Mouse (Mus musculus): Measurements from ENCODE around the gene Stx18.
A peak's percentile ranks its signal among the peaks of the same experiment; 100 is the strongest.

The Stx18 gene

DNA sequence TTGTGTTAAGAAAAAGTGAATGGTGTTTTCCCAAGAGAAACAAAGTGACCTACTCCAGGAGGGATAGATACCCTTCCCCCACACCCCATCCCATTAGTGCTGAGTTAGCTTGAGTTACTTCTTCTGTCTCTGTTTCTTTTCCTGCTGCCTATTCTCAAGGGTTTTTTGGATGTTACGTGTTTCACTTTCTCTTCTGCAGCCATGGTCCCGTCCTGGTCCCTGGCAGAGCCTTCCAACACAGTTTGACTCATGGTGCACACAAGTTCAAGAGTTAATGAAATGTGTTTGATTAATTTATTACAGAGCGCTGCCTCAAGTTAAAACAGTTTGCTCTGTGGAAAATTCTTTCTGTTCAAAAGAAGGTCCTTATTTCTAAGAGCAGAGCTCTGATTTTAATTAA is 44.0 kb downstream of the Stx18 start:
- no peak for DNase-seq

DNA sequence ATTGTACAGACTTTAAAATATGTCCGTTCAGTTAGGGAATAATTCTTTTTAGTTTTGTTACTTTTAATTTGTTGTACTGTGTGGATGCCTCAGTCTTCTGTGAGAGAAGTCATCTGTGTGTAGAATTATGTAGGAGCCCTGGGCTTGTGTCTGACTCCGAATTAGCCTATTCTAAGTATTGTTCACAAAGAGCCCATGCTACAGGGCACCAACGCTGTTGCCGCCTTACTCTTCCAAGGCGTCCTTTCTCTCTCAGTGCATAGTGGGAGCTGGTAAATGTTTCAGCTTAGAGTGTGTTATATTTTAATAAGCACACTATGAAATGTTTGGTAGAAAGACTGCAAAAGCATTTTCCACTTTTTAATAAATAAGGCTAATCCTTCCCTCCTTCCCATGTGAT is 44.8 kb downstream of the Stx18 start:
- DNase-seq: no peak

DNA sequence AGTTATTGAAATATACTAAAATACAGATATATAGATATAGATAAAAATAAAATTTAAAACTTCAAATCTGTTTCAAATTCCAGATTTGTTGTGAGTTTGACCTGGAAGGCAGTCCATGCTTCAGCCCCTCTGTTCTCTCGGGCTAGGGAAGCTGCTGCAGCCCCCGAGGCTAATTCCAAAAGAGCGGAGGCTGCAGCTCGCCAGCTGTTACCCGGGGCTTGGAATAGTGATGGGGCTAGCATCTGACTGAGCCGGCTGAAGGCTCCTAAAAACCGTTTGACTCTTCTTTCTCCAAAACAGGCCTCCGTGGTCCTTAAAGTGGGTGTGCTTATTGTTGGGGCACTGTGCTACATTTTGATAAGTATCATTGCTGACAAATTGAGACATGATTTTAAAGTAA is 46.1 kb downstream of the Stx18 start:
- no peak for DNase-seq

DNA sequence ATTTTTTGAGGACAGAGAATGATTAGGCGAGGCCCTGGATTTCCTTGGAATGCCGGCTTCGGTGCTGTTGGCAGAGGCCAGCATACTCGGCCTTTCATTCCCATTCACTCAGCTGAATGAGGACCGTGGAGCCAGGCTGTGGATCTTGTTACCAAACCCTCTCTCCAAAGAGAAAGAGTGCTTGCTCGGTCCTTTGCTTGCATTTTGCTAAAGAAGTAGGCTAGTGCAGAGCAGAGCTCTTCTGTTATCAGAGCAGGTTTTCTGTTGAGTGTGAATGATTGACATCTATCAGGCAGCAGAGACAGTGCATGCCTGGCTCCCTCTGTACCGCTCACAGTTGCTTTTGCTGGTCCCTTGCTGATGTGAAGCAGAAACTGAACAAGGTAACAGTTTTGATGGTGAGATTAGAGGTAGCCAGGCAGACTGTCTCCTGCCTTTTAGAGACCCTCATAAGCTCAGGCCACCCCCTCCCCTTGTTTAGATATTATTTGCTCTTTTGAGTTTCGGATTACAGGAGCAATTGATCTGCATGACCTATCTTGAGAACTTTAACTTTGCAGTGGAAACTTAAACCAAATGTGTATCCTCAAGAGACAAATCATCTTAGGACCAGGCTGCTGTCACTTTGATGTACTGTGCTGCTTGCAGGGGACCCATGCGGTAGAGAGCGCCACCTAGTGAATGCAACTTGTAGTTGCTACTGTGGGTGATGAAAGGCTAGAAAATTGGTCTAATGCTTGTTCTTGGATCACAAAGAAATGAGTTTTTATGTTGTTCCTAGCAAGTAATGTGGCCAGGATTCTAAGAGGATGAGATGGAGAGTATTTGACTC is 47.2 kb downstream of the Stx18 start:
- peak; percentile 45 to 51 for DNase-seq

DNA sequence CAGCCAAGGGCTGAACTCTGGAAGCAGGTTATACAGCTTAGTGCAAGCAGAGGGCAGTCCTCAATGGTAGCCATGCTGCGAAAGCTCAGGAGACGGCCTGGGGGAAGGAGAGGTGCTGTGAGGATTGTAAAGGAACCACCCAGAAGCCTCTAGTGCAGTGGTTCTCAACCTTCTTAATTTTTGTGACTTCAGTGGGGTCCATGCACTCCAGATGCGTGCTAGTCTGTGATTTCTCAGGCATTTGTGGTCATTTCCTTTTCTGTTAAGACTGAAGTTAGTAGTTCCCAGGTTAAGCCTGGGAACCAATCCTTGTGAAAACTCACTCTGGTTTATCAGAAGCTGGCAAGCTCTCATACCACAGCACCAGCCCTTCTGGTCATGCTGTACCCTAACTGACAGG is 51.6 kb downstream of the Stx18 start:
- no peak for DNase-seq

DNA sequence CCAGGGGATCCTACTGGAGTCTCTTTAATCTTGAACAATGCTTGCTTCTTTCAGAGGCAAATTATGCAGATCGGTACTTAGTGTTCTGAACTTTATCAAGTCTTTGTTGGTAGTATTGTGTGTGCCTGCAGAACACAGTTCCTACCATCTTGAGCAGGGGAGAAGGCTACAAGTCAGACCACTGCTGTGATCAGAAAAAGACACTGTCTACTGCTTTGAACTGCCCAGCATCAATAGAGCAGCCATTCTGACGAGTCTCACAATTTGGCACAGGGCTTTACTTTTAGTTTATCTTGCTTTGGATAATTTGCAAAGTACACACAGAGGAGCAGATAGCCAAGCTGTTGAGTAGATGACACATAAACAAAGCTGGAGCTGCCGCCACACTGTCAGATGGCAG is 52.0 kb downstream of the Stx18 start:
- DNase-seq: no peak

DNA sequence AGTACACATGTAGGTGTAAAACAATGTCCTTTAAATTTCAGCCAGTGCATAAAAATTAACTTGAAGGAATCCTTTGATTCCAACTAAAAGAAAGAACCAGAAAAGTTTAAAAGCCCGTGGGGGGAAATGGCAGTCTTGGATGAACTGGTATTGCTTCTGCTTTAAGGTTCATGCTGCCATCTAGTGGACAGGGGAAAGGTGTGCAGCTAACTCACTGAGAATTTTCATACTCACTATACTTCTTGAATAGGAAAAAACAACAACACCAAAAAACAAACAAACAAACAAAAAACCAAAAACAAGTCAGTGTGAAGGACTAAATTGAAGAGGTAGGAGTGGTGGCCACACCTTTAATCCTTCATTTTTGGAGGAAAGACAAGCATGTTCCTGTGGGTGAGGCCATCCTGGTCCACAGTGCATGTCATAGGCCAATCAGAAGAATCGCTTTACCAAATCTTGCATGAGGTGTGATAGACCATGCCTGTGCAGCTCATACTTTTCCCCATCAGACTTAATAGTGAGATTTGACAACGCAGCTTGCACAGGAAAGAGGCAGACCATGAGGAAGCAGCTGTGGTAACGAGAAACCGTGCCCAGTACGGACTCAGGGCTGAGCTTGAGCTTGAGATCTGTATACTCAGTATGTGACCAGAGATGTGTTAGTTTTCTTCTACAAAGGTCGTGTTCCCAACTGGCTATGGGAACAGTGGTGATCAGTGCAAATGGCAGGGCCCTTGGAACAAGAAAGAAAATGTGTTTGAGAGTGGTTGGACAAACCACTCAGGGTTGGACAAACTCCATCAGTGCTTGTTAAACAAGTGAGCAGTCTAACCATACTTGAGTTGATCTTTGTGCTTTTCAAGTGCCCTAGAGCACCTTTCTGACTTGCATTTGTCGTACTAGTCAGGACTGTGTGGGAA is 52.8 kb downstream of the Stx18 start:
- DNase-seq: peak in 1 of 2 experiments; percentile 29

DNA sequence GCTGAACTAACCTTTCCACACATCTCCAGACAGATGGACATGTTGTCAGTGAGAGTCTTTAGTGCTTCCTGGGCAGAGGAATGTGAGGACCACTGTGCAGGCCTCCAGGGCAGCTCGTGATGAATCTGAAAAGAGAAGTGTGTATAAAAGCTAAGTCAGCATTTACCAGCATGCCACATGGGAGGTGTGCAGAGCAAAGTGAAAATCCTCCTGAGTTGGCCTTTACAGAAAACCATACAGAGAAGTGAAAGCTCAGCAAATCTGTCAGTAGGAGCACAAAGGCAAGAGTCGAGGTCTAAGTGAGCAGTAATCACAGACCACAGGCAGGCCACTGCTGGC is 53.4 kb downstream of the Stx18 start:
- no peak for DNase-seq

DNA sequence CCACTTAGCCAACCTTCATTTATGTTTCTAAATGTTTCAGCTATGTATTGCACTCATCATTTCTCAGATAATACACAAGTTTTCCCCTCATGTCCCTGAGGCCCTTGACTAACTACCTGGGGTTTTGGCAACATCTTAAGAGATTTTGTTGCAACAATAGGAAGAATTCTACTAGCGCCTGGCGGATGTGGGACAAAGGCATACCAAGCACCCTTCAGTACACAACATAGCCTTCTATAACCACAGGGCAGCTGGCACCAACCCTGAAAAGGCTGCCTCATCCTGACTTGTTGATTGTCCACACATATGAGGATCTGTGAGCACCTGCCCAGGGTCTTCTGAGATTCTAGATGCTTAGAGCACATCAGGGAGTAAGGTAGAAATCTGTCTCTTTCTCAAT is 55.8 kb downstream of the Stx18 start:
- no peak for DNase-seq

DNA sequence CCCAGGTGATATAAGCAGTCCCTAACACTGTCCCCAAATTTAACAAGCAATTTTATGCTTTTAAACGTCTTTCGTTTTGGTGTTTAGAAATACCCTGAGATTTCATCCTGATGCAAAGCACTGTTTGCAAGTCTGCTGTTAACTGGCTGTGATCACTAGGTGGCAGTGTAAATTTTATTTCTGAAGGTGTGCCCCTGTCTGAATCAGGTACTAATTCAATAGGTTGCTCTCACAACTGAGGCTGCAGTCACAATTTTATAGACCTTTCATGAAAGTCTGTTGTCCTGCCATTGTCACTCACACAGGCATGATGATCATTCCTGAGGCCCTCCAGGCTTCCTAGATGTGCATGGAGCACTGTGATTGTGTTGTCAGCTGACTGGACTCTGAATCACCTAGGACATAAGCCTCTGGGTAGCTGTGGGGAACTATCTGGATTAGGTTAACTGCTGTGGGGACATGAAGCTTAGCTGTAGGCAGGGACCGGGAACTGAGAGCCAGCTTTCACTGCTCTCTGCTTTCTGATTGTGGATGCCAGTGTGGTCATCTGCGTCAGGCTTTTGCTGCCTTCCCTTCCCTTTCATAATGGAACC is 59.1 kb downstream of the Stx18 start:
- peak in 1 of 2 experiments; percentile 33 for DNase-seq

DNA sequence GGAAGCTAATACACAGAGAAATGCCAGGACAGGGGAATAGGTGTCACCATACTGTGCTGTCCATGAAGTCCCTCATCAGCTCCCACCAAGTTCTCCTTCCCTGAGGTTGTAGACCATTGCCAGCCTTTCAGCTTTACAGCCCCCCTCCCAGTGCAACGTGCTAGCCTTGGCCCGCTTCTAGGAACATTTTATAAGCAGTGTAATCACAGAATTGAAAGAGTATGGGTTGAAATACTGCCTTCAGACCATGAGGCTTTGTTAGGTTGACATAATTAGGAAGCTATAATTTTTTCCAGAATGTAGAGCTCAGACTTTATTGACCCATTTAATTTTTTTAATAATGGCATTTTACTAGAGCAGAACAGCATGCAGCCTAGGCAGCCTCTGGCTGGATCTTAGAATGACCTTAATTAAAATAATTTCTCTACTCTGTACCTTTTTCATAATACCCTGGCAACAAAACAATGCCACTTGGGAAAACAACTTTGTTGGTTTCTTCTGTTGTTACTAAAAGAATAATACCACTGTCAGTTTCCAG is 60.7 kb downstream of the Stx18 start:
- DNase-seq: no peak

DNA sequence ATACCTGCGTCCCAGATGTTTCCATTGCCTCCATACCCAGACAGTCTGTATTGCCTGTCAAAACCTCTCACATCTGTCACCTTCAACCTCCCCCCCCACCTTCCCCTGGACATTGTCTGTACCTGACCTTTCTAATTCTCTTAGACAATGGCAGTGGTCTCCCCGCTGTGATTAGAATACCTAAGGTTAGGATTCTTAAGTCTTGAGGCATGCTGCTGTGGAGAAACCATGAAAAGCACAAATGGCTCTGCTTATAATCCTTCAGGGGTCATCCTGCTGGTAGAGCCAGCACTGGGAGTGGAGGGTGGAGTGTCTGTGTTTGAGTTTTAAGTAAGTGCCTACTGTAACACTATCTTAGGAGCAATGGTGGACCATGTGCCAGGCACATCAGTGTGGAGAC is 64.4 kb downstream of the Stx18 start:
- DNase-seq: no peak

DNA sequence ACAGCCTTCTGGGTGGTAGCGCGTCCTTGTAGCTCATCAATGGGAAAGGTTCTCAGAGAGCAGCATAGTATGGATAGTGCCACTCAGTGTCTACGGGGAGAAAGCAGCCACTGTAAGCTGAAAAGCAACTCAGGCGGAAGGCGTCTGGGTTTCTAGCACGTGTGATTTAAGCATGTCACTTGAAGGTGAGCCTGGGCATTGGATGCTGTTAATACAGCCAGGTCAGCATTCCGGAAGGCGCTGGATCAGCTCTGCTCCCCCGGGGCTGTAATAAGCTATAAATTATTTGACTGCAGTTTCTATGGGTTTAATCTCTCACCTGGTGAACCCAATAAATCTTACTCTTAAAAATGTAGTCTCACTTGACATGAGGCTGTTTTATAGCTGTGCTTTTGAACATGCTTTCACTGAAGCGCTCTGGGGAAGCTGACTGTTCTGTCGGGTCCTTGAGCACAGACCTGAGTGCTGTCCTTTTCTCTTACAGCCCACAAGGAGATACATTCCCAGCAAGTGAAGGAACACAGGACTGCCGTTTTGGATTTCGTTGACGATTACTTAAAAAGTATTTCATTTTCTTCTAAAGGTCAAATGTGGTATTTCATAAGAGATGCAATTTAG is 67.6 kb downstream of the Stx18 start:
- DNase-seq: no peak

DNA sequence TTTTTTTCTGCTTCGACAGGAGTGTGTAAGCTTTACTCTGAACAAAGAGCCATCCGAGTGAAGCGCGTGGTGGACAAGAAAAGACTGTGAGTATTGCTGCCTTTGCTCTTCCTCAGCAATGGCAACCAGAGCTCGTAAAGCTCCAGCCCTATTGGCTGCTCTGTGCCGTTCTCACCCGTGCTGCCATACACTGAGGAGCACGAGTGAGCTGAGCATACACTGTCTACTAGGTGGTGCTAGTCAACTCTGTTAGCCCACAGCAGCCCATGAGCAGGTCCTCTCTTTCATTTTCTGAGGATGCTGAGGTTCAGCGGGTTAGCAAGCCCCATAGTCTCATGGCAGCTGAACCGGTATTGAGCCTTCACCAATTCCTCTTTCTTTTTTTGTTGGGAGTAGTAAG is 68.3 kb downstream of the Stx18 start:
- no peak for DNase-seq

DNA sequence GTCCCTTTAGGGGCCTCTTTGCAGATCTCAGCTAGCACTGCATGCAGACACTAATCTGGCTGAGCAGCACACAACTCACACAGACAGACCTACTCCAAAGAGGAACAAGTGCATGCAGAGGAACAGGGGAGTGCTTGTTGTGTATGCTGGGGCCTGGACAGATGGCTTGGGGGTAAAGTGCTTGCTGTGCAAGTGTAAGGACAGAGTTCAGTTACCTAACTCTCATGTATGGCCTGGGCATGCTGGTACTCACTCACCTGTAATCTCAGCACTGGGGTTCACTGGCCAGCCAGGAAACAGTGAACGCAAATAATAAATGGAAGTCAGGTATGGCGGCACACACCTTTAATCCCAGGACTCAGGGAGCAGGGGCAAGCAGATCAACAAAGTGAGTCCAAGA is 76.0 kb downstream of the Stx18 start:
- DNase-seq: no peak

DNA sequence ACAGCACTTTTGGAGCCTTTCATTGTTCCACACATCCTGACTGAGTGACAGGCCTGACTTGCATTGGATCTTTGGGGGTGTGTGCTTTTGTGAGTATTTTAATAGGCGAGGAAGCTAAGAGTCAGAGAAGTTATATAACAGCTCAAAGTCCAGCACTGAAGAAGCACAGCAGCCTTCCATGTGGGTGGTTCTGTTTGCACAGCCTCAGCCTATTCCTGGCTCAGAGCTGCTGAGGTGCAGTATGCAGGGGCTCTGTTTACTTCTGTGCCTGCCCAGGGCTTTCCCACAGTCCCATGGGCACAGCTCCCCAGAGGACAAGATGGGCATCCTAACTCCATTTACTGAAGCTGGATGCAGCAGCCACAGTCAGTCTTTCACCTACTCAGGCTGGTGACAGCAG is 78.5 kb downstream of the Stx18 start:
- no peak for DNase-seq

DNA sequence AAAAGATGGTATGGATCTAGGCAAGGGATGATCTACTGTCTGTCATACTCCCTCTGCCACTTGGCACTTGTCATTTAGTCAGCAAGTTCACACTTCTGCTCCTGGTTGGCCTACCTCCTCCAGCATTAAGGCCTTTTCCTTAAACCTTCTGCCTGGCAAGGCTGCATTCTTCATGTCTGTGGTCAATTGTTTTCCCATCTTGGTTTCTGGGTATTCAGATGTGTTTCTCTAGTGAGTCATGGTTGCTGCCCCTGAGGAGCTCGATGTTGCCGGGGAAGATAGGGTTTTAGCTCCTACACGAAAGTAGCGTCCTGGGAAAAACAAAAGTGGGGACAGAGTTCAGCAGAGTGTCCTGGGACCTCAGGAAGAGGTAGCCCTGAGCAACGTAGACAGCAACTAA is 80.7 kb downstream of the Stx18 start:
- no peak for DNase-seq

DNA sequence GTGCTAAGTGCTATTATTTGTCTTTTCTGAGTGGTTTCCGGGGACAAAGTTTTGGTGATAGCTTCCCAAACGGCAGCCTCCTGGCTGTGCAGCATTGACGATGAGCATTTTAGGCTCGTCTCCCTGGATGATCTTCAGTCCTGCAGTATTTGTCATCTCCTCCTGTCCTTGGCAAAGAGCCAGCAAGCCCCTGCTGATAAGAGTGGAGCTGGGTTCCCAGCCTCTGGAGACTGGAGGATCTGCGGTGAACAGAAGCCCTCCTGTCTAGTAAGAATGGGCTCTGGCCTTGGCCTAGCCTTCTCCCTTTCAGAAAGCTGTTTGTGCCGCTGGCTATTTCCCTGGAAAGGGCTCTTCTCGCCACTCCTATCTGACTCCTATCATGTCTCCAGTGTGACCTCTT is 83.2 kb downstream of the Stx18 start:
- no peak for DNase-seq

DNA sequence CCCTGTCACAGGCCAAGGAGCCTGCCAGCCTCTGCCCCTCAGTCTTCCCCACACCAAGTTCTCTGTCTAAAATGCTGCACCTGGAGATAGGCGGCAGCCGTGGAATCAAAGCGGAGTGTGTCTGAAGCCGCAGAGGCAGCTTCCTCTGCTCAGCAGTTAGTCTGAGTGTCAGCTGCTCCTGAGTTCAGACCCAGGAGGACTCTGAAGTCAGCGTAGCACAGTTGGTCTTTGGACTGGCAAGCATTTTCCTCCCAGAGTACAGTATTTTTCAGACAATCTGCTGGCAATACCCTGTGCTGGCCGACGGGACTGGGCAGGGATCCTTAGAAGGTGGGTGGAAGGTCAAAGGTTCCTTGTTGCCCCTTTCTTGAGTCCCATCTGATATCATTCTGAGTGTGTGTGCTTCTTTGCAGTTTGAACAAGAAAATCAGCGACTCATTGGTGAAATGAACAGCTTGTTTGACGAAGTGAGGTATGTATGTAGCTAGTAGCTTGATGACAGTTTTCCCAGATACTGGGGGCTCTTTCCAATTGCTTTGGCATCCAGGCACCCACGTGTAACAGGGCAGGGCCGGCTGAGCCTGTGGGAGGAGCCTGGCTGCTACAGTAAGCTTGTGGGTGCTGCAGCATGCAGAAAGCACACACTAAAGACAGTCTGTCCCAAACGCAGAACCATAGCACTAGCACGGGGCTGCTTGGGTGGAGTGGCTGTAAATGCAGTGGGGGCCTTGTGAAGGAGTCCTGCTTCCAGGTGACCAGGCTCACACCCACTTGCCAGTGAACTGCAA is 88.2 kb downstream of the Stx18 start:
- no peak for DNase-seq

DNA sequence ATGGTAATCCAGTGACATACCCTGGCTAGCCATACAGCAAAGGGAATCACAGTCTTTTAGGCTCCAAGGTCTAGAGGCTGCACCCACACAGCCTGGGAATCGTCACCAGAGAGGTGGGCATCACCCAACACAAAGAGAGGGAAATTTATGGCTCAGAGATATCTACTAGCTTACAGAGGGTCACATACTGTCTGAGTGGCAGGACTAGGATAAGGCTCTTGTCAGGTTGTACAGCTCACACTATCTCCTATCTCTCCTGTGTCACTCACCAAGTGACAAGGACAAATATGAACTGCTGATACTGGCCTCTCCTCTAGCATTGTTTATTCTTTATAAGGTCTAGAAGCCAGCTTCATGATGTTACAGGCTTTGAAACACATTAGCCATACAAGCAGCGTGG is 90.8 kb downstream of the Stx18 start:
- no peak for DNase-seq

DNA sequence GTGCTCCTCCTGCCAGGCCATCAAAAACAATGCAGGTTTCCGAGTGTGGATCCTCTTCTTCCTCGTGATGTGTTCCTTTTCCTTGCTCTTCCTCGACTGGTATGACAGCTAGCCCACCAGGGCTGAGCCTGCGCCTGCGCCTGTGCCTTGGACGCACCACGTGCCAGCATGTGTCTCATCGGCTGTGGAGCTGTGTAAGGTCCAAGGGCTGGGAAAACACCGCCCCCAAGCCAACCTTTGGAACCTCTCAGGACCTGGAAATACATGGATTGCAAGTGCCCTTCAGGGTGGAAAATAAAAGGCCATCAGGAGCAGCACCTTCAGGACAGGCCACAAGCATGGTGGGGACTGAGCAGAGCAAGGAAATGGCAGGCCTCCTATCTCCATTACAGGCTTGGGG is 97.7 kb downstream of the Stx18 start:
- DNase-seq: no peak

DNA sequence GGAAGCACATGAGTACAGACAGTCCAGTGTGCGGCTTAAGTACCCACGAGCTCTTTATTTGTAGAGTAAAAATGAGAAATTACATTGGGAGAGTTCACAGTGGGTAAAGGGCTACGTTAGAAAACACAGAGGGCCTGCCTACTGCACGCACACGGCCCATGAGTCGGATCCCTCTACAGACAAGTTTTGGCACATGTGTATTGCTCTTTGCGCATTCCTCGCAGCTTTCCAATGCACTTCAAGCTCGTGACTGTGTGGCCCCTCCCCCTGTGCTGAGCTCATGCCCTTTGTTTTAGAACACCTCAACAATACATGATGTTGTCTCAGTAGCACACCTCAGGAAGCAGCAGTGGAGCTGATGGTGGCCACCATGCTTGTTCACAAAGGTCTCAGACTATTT is 98.6 kb downstream of the Stx18 start:
- no peak for DNase-seq
